In genomic region chr19:44997786-44998185, GRCm38 (mm10) we compare ENCODE assay signal across 30 mouse cellular contexts. TPM values are rescaled to one million over a fixed set of nuclear protein-coding genes. Genes with fewer than 3 reads are reported as not detected.
DNase-seq lines count a peak whose midpoint lies in the region; ATAC-seq lines count a peak whose summit lies in the region.
"Had no signal": no experiment of that assay in that cellular context is flagged by ENCODE, and none has a peak within 500 bp of the region (broad histone marks: within the 10 kb centered on the region; RNA-seq: fewer than 3 reads in every experiment).

No protein-coding gene starts in this region.

- no peaks in the 10 kb centered on the region for H3K27me3 ChIP-seq in neural tube, embryonic 13.5 days
- H3K27me3 ChIP-seq: CH12.LX; hindbrain, embryonic 13.5 days; limb, embryonic 12.5 days; liver, embryonic 15.5 days; neural tube, embryonic 15.5 days; Patski had no signal

- no peak overlapping the region for H3K27ac ChIP-seq in neural tube, embryonic 13.5 days (replicated peaks)
- H3K27ac ChIP-seq: gastrocnemius, adult 2 months; hindbrain, embryonic 13.5 days; left cerebral cortex, adult 2 months; limb, embryonic 12.5 days; liver, embryonic 15.5 days; neural tube, embryonic 15.5 days had no signal

- 0 out of 2 replicates have a peak, but pooled peaks have one; percentile 33 for ATAC-seq in neural tube, embryonic 13.5 days (ENCODE audit: low read depth)
- ATAC-seq: forebrain, embryonic 16.5 days; intestine, postnatal 0 days; Patski had no signal

- H3K4me2 ChIP-seq in neural tube, embryonic 13.5 days: no peak overlapping the region
- H3K4me2 ChIP-seq: heart, embryonic 11.5 days; hindbrain, embryonic 13.5 days; limb, embryonic 12.5 days; liver, embryonic 15.5 days; lung, embryonic 14.5 days; midbrain, embryonic 11.5 days; neural tube, embryonic 15.5 days had no signal

- peak; percentile 36 for DNase-seq in embryo, embryonic 10 days (ENCODE audit: low spot score)
- no peak for DNase-seq in embryo, embryonic 10.5 days (ENCODE audit: low spot score)
- no peak for DNase-seq in neural tube, embryonic 10.5 days (ENCODE audit: extremely low spot score, low spot score)
- DNase-seq in brain, adult 2 months (ENCODE audit: low read depth, low spot score): peak; percentile 49
- no peak for DNase-seq in thymus, postnatal 25 days
- DNase-seq: adrenal gland, postnatal 10 days; gastrocnemius, adult 2 months; gastrocnemius, postnatal 36 days; heart, adult 18-20 months; heart, postnatal 36 days; kidney, adult 9 months; kidney, postnatal 25 days; lung, embryonic 14.5 days; lung, postnatal 14 days; right cerebral cortex, adult 18-20 months; spleen, adult 18-20 months; thymus, postnatal 14 days had no signal

- no peak overlapping the region for H3K9ac ChIP-seq in neural tube, embryonic 13.5 days
- H3K9ac ChIP-seq: hindbrain, embryonic 13.5 days; limb, embryonic 12.5 days; liver, embryonic 15.5 days; lung, embryonic 14.5 days; neural tube, embryonic 15.5 days had no signal

- H3K4me3 ChIP-seq in neural tube, embryonic 13.5 days: no peak overlapping the region
- H3K4me3 ChIP-seq: erythroblast, embryonic 14.5 days; gastrocnemius, adult 2 months; hindbrain, embryonic 13.5 days; left cerebral cortex, adult 2 months; limb, embryonic 12.5 days; liver, embryonic 15.5 days; neural tube, embryonic 15.5 days had no signal

- H3K4me1 ChIP-seq in neural tube, embryonic 13.5 days (replicated peaks): peaks cover 2% of the 10 kb centered on the region; the same call in 1 of the 2 replicates
- H3K4me1 ChIP-seq: hindbrain, embryonic 13.5 days; limb, embryonic 12.5 days; neural tube, embryonic 15.5 days had no signal

- H3K36me3 ChIP-seq in neural tube, embryonic 13.5 days: peaks cover 92% of the 10 kb centered on the region

- H3K9me3 ChIP-seq in neural tube, embryonic 13.5 days: no peaks in the 10 kb centered on the region
- H3K9me3 ChIP-seq: hindbrain, embryonic 13.5 days; limb, embryonic 12.5 days; liver, embryonic 15.5 days; neural tube, embryonic 15.5 days had no signal

- 85% methylated on average over 11 of the region's 11 CpGs for WGBS in neural tube, embryonic 13.5 days

RNA-seq across cellular contexts. Expression of gene Twnk, which starts 7.7 kb away (rescaled TPM):
- polyA plus RNA-seq in neural tube, embryonic 13.5 days (2015; fragmentation: Nextera tagmentation; extraction: Ambion mirVana): 15.6 and 17.0 TPM in 2 replicates

RNA-seq across cellular contexts. Expression of gene Mrpl43, which starts 8.5 kb away (rescaled TPM):
- 84.9 and 94.8 TPM in 2 replicates for polyA plus RNA-seq in neural tube, embryonic 13.5 days (2015; fragmentation: Nextera tagmentation; extraction: Ambion mirVana)

RNA-seq across cellular contexts. Expression of gene Sema4g, which starts 8.9 kb away (rescaled TPM):
- 16.7 and 17.4 TPM in 2 replicates for polyA plus RNA-seq in neural tube, embryonic 13.5 days (2015; fragmentation: Nextera tagmentation; extraction: Ambion mirVana)

RNA-seq across cellular contexts. Expression of gene Lzts2, which starts 16.4 kb away (rescaled TPM):
- polyA plus RNA-seq in neural tube, embryonic 13.5 days (2015; fragmentation: Nextera tagmentation; extraction: Ambion mirVana): 29.1 and 30.8 TPM in 2 replicates

RNA-seq across cellular contexts. Expression of gene Pdzd7, which starts 47.7 kb away (rescaled TPM):
- polyA plus RNA-seq in neural tube, embryonic 13.5 days (2015; fragmentation: Nextera tagmentation; extraction: Ambion mirVana): 1.0 and 1.4 TPM in 2 replicates
- polyA plus RNA-seq: erythroblast, embryonic 14.5 days; heart, embryonic 11.5 days; liver, embryonic 15.5 days had no signal

Comparison
In these comparisons a context has a peak if more than half of its experiments do, and no peak if none do; other contexts are left out.
1. DNase-seq: peak in embryo, embryonic 10 days (single experiment) and brain, adult 2 months (single experiment); none in embryo, embryonic 10.5 days (single experiment), neural tube, embryonic 10.5 days (single experiment) and thymus, postnatal 25 days (single experiment).